Comparison of ENCODE assay signal across 33 mouse cellular contexts in the genomic region with DNA sequence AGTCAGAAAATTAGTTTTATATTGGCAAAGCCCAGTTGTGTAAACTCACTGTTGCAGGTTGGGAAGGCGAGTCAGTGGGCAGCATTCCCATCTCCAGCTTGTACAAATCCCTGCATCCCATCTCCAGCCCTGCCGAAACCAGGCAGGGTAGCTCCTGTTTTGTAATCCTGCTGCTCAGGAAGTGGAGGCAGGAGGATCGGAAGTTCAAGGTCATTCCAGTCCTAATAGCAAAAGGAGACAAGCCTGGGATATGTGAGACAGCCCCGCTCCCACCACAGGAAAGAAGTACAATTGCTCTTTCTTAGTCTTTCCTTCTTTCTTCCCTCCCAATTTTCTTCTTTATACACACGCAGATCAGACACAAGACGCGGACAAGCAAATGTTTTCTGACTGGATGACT. TPM values are rescaled to one million over a fixed set of nuclear protein-coding genes. Genes with fewer than 3 reads are reported as not detected.
DNase-seq lines count a peak whose midpoint lies in the region; ATAC-seq and TF ChIP-seq lines count a peak whose summit lies in the region.
"Had no signal": no experiment of that assay in that cellular context is flagged by ENCODE, and none has a peak within 500 bp of the region (broad histone marks: within the 10 kb centered on the region; RNA-seq: fewer than 3 reads in every experiment).

No protein-coding gene starts in this region.

- H3K36me3 ChIP-seq in kidney, postnatal 0 days (ENCODE audit: insufficient read depth, low read length) = no peaks in the 10 kb centered on the region
- no peaks in the 10 kb centered on the region for H3K36me3 ChIP-seq in testis, adult 2 months (ENCODE audit: control insufficient read depth, insufficient read depth, low read length)
- H3K36me3 ChIP-seq: forebrain, embryonic 10.5 days; hindbrain, embryonic 10.5 days; hindbrain, embryonic 13.5 days; intestine, embryonic 15.5 days had no signal

- no peak overlapping the region for H3K4me2 ChIP-seq in kidney, postnatal 0 days (ENCODE audit: low read length)
- H3K4me2 ChIP-seq: forebrain, embryonic 13.5 days; heart, embryonic 11.5 days; hindbrain, embryonic 13.5 days; intestine, embryonic 15.5 days had no signal

- 0 out of 2 replicates have a peak, but pooled peaks cover 12% of the 10 kb centered on the region for H3K4me1 ChIP-seq in kidney, postnatal 0 days (replicated peaks; ENCODE audit: insufficient read depth, low read length)
- H3K4me1 ChIP-seq in testis, adult 2 months (ENCODE audit: control insufficient read depth, insufficient read depth, low read length) = peaks cover 10% of the 10 kb centered on the region
- H3K4me1 ChIP-seq: hindbrain, embryonic 10.5 days; intestine, embryonic 15.5 days had no signal

- TF ChIP-seq POLR2A in testis, adult 2 months (IDR thresholded peaks at IDR 0.05; ENCODE audit: control insufficient read depth, low read depth, low read length) = no peak

- 26% methylated on average over 7 of the region's 7 CpGs for WGBS in kidney, postnatal 0 days

- intact Hi-C loops in gastrocnemius, postnatal 36 days (cut with DNase I) = no loop called here

- peak overlapping the region; percentile 13; the same call in 1 of the 2 replicates for H3K27ac ChIP-seq in kidney, postnatal 0 days
- H3K27ac ChIP-seq in testis, adult 2 months (ENCODE audit: control insufficient read depth, insufficient read depth, low read depth, low read length) = peak overlapping the region; percentile 7
- H3K27ac ChIP-seq: forebrain, embryonic 10.5 days; forebrain, embryonic 13.5 days; gastrocnemius, adult 2 months; hindbrain, embryonic 10.5 days; hindbrain, embryonic 13.5 days; intestine, embryonic 15.5 days had no signal

- H3K4me3 ChIP-seq in kidney, postnatal 0 days (replicated peaks; ENCODE audit: low read depth, low read length) = no peak overlapping the region
- no peak overlapping the region for H3K4me3 ChIP-seq in testis, adult 2 months (ENCODE audit: control insufficient read depth, low read depth, low read length)
- H3K4me3 ChIP-seq: forebrain, embryonic 10.5 days; forebrain, embryonic 13.5 days; gastrocnemius, adult 2 months; hindbrain, embryonic 10.5 days; hindbrain, embryonic 13.5 days; intestine, embryonic 15.5 days had no signal

- no peak for DNase-seq in kidney, postnatal 0 days (ENCODE audit: low spot score)
- DNase-seq in kidney, postnatal 10 days = no peak
- DNase-seq in testis, postnatal 10 days (ENCODE audit: low spot score) = no peak
- peak; percentile 55 for DNase-seq in ES-CJ7 (ENCODE audit: low read depth, low spot score)
- no peak for DNase-seq in left cerebral cortex, adult 11 months (ENCODE audit: low spot score)
- no peak for DNase-seq in gastrocnemius, postnatal 36 days
- DNase-seq: adrenal gland, postnatal 10 days; adrenal gland, postnatal 36 days; cerebellum, adult 18-20 months; cerebellum, adult 9-10 months; cerebellum, postnatal 14 days; gastrocnemius, adult 2 months; gastrocnemius, postnatal 14 days; heart, postnatal 36 days had no signal

- ATAC-seq in kidney, postnatal 0 days (replicated peaks; ENCODE audit: low FRiP score, low read depth) = no peak
- ATAC-seq: CD4-positive, CD25-positive, alpha-beta regulatory T cell, adult 4 months; forebrain, embryonic 13.5 days; forebrain, embryonic 16.5 days; hindbrain, embryonic 16.5 days; intestine, embryonic 15.5 days had no signal

- no peaks in the 10 kb centered on the region for H3K9me3 ChIP-seq in kidney, postnatal 0 days (replicated peaks; ENCODE audit: low read length)
- H3K9me3 ChIP-seq: forebrain, embryonic 10.5 days; forebrain, embryonic 13.5 days; hindbrain, embryonic 10.5 days; hindbrain, embryonic 13.5 days; intestine, embryonic 15.5 days had no signal

- H3K9ac ChIP-seq in kidney, postnatal 0 days (ENCODE audit: low read depth, low read length) = no peak overlapping the region
- H3K9ac ChIP-seq: forebrain, embryonic 13.5 days; hindbrain, embryonic 13.5 days; intestine, embryonic 15.5 days had no signal

- no peaks in the 10 kb centered on the region for H3K27me3 ChIP-seq in kidney, postnatal 0 days (ENCODE audit: insufficient read depth, low read length)
- H3K27me3 ChIP-seq in testis, adult 2 months (ENCODE audit: control insufficient read depth, insufficient read depth, low read length) = no peaks in the 10 kb centered on the region
- H3K27me3 ChIP-seq: forebrain, embryonic 13.5 days; hindbrain, embryonic 13.5 days; intestine, embryonic 15.5 days had no signal

- no peak for TF ChIP-seq CTCF in kidney, postnatal 0 days (IDR thresholded peaks at IDR 0.05; ENCODE audit: low read depth)
- no peak for TF ChIP-seq CTCF in testis, adult 2 months (IDR thresholded peaks at IDR 0.05; ENCODE audit: control insufficient read depth, insufficient read depth, insufficient replicate concordance, low read depth, low read length)

RNA-seq across cellular contexts. Expression of a gene that starts 8.7 kb away (rescaled TPM):
- not detected in 2 replicates for polyA plus RNA-seq in kidney, postnatal 0 days (2015; fragmentation: Nextera tagmentation; extraction: Ambion mirVana)
- polyA plus RNA-seq in testis, adult 2 months (2012; rRNA removed) = not detected in 2 replicates
- not detected for total RNA-seq in gastrocnemius, postnatal 36 days (2021)
- total RNA-seq: adrenal gland, adult 18-20 months; adrenal gland, postnatal 10 days; adrenal gland, postnatal 36 days; gastrocnemius, adult 2 months; gastrocnemius, postnatal 14 days; heart, adult 8-10 months; heart, postnatal 36 days; MEL had no signal
- polyA plus RNA-seq: C2C12; CD4-positive, CD25-positive, alpha-beta regulatory T cell, adult 4 months; embryonic facial prominence, embryonic 11.5 days; embryonic facial prominence, embryonic 14.5 days; forebrain, embryonic 10.5 days; forebrain, embryonic 13.5 days; forebrain, embryonic 16.5 days; gonadal fat pad, adult 2 months; heart, embryonic 11.5 days; heart, embryonic 14.5 days; heart, postnatal 0 days; hindbrain, embryonic 10.5 days; hindbrain, embryonic 13.5 days; hindbrain, embryonic 16.5 days; intestine, embryonic 15.5 days had no signal

RNA-seq across cellular contexts. Expression of a gene that starts 25.8 kb away (rescaled TPM):
- 93.6 and 95.7 TPM in 2 replicates for polyA plus RNA-seq in kidney, postnatal 0 days (2015; fragmentation: Nextera tagmentation; extraction: Ambion mirVana)
- polyA plus RNA-seq in testis, adult 2 months (2012; rRNA removed) = 31.5 and 40.2 TPM in 2 replicates
- total RNA-seq in gastrocnemius, postnatal 36 days (2021) = under 1 TPM in 1 of 2 experiments, not detected in 1; 0.15 TPM
- total RNA-seq: gastrocnemius, adult 2 months; gastrocnemius, postnatal 14 days; MEL had no signal
- polyA plus RNA-seq: C2C12; CD4-positive, CD25-positive, alpha-beta regulatory T cell, adult 4 months; forebrain, embryonic 13.5 days had no signal
